Mouse (Mus musculus): ENCODE measurements around the gene Mcub.

Mcub gene

DNA sequence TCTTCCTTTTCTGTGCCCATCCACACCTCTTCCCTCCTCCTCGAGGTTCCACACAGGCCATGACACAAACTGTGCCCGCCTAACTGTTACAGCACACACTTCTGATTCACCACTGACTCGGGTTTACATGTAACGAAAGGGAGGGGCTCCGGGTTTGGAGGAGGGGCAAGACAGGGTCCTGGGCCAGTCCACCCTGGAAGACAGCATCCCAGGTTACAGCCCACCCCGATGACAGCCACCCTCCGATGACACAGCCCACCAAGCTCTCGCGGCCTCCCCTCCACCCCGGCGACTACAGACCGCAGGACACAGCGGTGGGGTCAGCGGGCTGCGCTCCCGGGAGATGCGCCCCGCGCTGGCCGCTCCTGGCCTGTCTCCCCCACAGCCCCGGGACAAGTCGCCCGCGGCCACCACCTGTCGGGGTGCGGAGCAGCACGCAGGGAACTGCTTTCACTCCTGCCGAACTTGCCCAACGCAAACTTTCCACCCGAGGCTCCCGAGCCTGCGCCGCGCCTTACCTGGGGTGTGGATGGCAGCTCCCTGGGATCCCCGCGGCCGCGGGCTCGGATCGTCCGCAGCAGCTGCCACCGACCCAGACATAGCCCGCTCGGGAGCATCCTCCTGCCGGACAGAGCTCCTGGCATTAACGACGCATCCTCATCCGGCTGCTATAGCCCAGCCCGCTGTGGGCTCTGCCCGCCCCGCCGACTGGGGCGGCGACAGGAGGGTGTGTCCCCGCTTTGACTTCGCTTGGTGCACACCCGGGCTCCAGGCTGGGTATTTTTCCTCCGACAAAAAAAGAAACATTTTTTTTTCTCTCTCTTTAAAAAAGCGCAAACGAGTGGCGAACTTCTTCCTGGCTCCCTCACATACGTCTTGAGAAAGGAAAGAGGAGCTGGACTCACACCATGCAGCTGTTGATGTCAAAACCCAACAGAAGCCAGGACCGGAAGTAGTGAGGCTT is at the start of gene Mcub:
Gene Mcub, minus strand, starts transcription at position 775 of the 964 bp plus-strand sequence.
- no peak for DNase-seq (ENCODE audit: low spot score)

DNA sequence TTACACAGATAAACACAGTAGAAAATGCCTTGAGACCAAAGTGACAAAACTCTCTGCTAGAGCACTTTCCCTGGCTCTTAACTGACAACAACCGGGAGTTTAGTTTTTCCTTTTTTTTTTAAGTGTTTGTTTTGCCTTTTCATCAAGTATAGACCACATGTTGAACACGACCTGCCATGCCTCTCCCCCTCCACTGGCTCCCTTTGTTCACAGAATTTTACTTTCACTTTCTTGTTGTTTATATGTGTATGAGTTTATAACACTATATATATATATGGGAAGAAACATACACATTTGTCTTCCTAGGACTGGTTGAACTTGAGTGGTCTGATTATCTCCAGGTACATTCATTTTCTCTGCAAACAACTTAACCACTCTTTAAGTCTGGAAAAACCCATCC is 42.9 kb upstream of the Mcub start:
- DNase-seq (ENCODE audit: low spot score): no peak

DNA sequence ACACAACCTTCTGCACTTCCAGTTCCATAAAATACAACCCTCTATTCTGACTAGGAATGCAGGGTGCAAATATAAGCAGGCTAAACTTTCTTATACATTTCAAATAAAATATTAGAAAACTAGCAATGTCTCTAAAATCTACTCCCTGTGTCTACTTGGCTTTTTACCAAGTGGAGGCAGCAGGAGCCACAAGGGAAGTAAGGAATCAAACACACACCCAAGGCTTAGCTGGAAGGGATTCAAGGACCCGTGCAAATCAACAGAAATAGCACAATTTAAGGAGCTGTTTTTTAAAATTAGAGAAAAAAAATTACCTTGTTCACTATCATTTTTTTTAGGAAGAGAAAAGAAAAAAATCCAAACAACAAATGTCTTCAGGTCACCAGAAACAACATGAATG is 41.2 kb upstream of the Mcub start:
- DNase-seq (ENCODE audit: low spot score): no peak

DNA sequence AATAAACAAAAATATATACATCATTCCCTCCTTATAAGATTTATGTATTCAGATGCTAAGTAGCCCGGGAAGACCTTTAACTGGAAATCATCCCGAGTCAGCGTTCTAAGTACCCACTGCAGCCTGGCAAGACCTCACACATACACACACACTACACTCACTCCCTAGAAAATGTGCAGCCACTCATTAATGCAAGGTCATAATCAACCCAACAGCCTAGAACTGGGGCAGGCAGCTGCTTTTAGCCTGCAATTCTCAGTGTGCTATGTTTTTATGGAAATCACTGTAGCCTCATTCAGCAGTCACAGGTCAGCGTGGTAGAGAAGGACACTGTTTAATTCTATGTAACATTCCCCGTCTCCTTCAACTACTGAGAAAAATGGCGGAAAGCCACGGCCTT is 36.1 kb upstream of the Mcub start:
- DNase-seq (ENCODE audit: low spot score): no peak

DNA sequence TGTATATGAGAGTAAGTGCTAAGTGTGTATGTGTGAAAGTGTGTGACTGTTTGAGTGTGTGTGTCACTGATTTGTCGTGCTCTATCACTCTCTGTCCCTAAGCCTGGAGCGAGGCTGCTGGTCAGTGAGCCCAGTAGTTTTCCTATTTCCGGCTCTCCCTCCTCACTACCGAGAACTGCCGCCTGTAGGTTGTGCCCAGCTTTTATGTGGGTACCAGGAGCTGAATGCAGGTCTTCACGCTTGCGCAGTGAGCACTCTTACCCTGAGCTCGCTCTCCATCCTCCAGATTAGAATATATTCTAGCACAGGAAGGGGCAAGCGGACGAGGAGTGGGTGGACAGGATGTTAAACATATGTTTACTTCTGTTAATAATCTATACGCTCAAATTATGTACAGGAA is 30.9 kb upstream of the Mcub start:
- no peak for DNase-seq (ENCODE audit: low spot score)

DNA sequence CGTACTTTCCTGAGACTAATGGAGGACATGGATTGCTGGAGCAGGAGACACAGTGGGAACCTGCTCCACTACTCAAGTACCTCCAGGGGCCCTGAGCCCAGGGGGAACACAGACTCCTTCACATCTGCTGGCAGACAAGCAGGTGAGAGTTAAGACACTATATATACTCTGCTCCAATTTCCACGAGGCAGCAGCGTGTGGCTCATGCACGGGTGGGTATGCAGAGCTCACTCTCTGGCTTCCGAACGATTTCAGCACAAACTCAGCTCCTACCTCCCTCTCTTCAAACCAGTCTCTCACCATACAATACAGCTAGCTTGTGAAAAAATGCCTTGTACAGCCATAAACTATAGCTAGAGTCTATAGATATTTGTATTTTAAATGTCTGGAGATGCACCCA is 28.5 kb upstream of the Mcub start:
- DNase-seq (ENCODE audit: low spot score): no peak

DNA sequence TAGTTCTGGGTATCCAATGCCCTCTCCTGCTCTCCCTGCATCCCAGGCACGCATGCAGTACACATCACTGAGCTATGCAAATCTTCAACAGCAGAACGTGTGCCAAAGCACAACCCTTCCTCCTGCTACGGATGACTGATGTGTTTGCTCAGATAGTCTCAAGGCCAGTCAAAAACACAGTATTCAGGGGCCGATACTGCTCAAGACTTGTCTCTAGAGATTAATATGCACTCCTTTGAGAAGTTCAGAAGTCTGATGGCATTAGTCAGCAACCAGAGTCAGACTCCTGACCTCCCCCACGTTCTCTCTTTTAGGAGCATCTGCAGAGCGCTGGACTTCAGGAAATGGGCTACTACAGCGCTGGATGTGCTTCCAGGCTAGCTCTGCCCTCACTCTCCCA is 28.0 kb upstream of the Mcub start:
- no peak for DNase-seq (ENCODE audit: low spot score)

DNA sequence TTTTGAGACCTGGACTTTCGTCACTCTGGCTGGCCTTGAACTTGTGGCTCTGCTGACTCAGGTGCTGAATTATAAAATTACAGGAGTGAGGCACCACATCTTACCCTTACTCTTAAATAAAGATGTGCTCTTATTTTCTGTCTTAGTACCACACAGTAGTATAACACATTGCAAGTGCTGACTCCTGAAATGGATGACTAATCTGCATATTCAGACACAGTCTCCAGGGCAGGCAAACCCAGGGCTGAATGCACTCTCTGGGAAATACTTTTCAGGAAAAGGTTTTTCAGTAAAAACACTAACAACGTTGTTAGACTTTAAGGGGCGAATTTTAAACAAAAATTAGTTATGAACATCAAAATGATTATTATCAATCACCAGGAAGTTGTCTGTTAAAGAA is 27.3 kb upstream of the Mcub start:
- DNase-seq (ENCODE audit: low spot score): no peak

DNA sequence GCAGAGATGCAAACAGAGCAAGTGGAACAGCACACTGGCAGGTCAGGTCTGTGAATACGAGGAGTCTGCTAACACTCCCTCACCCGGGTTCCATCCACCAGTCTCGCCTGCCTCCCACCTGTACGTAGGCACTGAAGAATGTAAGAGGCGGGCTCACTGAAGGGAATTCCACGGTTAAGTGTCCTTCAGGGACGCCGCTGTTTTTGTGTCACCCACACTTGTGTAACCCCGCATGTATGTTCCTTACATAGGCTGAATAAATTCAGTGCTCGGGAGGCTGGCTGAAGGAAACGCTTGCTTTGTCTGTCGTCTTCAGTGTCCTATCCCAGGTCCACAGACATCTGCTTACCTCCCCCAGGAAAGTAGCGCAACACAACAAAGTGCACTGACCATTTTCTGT is 17.3 kb upstream of the Mcub start:
- no peak for DNase-seq (ENCODE audit: low spot score)

DNA sequence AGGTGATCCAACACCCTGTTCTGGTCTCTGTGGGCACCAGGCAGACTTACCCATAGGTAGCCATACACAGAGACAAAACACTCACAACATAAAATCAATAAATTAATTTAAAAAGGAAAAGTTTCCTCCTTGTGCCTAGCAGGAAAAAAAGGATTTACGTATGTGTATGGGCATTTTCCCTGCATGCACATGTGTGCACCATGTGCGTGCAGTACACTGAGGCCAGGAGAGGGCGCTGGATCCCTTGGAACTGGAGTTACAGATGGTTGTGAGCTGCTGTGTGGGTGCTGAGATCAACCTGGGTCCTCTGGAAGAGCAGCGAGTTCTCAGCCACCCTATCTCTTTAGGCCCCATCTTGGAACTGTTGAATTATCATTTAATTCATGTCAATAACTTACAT is 15.3 kb upstream of the Mcub start:
- no peak for DNase-seq (ENCODE audit: low spot score)

DNA sequence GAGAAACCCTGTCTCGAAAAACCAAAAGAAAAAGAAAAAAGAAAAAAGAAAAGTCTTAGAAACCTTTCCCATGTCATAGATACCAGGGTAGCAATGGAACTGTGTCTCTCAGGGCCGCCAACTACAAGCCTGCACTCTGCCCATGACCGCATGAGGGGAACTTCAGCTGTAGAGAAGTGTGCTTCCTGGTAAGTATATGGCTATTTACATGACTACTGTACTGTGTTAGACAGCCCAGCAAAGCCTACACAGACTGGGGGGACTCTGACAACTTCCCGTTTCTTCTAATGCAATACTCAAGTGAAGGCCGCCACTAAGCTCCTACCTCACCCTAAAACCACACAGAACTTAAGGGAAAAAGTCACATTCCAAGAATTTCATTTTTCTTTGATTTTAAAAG is 14.8 kb upstream of the Mcub start:
- no peak for DNase-seq (ENCODE audit: low spot score)

DNA sequence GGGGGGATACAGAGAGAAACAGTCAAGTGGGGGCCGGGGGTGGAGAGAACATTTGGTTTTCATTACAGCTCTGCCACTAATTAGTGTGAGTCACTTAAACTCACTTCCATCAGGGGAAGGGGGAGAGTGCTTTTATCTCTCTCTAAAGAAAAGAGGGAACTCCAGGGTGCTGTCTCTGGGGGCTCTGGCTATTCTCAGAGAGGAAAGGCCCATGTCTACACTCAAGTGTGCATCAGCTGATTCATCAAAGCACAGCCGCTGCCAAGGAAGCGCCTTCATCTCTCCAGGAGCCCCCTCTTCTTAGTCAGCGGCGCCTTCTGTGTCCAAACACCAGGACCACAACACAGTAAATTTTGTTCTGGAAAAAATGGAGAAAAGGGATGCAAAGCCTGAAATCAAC is 12.3 kb upstream of the Mcub start:
- DNase-seq (ENCODE audit: low spot score): no peak

DNA sequence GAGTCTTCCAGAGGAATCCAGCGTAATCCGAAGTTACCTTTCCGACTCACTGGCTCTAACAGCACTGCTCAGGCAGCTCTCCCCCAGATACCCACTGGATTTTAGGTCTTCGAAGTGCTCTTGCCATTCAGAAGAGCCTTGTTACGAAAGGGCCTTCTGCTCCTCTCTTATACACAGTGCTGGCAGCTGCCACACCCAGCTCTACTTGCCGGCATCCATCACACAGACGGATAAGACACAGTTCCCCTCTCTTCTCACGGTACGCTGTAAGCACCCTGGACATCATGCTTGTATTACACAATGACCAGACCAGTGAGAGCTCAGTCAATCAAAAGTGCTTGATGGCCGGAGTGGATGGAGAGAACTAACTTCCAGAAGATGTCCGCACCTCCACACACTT is 11.8 kb upstream of the Mcub start:
- DNase-seq (ENCODE audit: low spot score): no peak

DNA sequence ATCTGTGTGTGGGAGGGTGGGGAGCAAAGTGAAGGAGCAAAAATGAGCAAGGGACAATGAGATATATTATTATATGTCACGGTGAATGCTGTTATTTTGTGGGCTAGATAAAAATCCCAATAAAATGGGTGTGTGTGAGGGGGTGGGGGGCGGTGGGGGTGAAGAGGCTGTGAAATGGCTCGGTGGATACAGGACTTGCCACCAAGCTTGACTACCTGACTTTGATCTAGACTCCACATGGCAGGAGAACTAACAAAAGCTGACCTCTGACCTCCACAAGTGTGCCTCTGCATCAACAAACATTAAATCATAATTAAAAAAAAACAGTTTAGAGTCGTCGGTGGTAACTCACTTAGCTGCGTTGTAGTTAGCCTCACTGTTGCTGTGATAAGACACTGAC is 9.5 kb upstream of the Mcub start:
- no peak for DNase-seq (ENCODE audit: low spot score)

DNA sequence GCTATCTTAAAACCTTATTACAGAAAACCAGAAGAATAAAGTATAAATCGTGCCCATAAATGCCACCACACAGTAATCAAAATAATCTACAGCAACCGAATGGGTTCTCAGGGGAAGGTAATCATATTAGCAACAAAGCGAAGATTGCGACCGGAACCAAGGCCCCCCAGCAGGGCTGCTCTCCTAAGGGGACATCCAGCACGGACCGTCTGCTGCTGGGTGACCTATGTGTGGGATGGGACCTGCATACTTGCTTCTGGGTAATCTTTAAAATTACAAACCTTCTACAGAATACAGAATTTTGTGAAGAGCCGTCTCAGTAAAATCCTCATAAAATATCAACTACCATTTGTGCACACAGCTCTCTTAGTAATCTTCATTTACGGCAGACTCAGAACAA is 8.7 kb upstream of the Mcub start:
- no peak for DNase-seq (ENCODE audit: low spot score)

DNA sequence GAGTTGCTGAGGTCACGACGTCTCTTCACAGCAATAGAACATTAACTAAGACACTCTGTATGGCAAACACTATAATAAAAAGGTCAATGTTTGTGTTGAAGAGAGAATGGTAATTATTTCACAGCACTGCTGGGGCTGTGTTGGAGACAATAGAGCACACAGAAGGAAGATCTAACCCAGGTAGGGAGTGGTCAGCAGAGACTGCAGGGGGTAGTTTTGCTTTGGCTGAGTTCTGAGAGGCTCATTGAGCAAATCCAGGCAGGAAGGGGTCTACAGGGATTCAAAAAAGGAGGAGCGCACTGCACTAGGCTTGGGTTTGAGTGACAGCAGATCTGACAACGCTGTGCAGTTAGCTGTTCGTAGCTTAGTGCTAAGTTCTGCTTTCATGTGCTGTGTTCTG is 6.3 kb upstream of the Mcub start:
- no peak for DNase-seq (ENCODE audit: low spot score)

DNA sequence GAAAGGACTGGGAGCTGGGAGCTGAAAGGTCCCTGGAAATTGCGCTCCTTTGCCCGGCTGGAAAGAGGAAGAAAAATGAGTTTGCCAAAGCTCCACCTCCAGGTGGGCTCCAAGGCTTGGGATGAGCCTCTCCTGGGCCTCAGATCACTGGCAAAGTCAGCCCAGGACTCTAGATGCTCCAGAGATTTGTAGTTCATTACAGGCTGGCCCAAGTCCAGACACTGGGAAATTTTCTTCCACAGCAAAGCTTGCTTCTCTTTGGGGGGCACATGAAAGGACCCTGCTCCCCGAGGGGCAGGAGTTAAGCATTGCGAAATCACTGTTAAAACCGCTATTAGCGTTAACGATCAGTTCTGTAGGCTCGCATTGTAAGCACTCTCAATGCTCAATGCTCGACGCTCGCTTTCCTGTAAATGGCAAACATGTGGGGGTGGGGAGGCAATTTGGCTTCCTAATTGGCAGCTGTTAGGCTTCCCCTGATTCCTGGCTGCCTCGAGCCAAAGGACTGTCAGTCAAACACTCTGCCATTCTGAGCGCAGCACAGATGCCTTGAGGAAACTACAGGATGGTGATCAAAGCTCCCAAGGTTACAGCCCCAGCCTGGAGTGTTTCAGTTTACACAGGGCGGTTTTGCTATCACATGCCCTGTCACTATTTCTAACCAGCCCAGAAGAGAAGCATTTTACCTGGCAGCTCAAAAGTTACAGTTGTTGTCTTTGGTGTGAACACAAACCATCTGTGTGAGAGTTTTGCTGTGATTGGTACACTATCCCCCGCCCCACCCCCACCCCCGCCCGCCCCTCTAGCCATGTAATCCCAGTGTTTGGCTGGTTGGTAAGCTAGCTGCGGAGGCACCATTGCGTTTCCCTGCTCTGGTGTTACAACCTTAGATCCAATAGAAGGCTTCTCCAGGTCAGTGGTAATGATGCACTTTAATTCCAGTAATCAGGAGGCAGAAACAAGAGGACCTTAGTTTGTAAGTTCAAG is 816 bp upstream of the Mcub start:
- no peak for DNase-seq (ENCODE audit: low spot score)

DNA sequence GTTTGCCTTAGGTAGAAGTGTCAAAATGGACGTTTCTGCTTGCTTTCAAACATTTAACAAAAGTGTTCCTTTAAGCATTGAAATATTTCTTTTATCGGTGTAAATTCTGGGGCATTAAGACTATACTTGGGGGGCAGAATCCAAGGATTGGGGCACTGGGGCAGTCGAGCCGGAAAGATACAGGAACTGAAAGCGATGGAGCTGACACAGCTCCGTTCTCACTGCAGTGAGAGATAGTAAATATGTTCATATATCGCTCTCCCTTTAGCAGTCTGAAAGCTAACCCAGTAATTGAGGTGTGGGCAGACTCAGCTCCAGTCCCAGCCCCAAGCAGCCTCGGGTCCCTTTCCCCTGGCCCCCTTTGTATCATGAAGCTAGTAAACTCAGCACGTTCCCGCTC is 975 bp downstream of the Mcub start:
- DNase-seq (ENCODE audit: low spot score): no peak

DNA sequence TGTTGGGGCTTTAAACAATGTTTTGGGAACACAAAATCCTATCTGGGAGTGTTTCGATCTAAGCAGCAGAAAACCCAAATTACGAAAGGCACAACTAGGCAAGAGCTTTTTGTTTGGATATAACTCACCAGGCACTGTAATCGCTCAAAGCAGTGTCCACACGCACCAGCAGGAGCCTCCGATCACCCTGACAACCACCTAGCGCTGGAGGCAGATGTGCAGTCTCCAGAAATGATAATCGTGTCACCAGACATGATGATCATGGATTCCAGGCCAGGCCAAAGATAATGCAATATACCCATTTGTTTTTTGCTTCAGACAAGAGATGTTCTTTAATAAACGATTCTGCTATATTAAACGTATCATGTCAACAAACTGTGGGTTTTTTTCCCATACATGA is 2.1 kb downstream of the Mcub start:
- no peak for DNase-seq (ENCODE audit: low spot score)

DNA sequence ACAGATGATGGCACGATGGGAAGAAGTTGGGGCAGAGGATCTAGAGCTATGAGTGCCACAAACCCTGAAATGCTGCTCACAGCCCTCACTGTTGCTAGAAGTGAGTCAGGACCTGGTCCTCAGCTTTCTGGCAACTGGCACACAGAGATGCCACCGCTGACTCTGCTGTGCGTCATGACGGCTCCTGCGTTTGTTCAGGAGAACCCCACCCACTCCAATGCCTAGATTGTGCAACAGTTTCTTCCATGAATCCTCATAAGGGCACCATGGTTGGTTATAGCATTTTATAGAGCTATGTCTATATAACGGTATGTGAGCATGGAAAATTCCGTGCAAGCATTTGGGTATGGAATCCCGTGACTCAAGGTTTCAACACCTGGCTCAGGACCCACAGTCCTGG is 5.3 kb downstream of the Mcub start:
- no peak for DNase-seq (ENCODE audit: low spot score)

DNA sequence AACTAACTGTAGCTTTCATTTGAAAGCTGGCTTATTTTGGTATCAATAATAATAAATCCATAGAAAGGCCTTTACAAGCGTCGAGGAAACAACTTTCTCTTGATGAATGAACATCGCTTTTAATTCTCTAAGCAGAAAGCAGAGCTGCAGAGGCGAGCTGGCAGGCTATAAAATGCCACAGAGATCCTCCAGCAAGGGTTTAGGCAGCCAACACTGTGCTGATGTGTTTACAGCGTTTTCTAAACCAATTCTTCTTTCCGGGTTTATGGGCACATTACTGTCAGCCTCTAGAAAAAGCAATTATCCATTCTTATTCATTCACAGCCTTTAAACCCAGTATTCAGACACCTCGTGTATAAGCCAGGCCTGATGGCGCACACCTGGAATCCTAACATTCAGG is 7.5 kb downstream of the Mcub start:
- DNase-seq (ENCODE audit: low spot score): no peak

DNA sequence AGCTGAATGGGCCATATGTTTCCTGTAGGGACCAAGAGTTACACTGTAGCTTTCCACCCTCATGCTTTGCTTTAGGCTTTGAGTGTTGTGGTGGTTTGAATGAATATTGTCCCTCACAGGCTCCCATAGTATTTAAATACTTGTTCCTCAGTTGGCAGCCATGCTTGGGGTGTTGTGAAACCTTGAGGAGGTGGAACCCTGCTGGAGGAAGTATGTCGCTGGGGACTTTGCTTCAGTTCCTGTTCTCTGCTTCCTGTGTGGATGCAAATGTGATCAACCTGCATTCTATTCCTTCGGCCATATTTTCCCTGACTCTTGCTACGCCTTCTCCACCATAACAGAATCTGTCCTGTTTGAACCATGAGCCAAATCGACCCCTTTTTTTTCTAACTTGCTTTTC is 16.7 kb downstream of the Mcub start:
- DNase-seq (ENCODE audit: low spot score): no peak

DNA sequence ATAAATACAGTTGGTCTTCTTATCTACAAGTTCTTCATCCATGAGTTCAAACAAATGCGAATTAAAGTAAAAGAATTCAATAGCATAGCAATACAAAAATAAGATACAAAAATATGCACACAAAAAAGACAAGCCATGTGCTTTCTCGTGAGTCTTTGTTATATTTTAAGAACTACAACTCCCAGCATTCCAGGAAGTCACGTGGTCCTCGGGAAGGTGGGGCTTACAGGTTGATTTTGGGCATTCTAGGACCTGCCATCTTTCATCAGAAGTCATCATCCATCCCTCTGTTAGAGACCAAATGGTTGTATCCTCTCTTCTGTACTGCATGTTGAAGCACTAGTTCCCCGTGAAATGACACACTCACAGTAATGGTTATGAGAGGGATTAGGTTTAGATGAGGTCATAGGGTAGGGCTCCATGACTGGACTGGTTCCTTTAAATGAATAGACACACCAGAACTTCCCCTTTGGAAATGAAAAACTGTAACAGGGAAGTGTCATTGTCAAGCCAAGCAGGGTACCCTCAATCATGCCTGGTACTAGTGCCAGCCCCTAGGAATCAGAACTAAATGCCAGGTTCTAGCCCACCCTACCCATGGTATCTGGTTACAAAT is 20.7 kb downstream of the Mcub start:
- DNase-seq (ENCODE audit: low spot score): no peak

All from layer of hippocampus, adult 9-10 months (tissue).